Mouse (Mus musculus) embryonic facial prominence, embryonic 12.5 days (tissue): Measurements from ENCODE around the gene Pla2g6. TPM values are rescaled to one million over a fixed set of nuclear protein-coding genes. Genes with fewer than 3 reads are reported as not detected.
A peak's percentile ranks its signal among the peaks of the same experiment; 100 is the strongest.

Experiments
- ATAC-seq: fragments of 200-750 bp; cut with Nextera tagmentation; 2 replicates; pipeline ENCODE4 v1.8.0; 2017; ENCODE audit not compliant: insufficient number of reproducible peaks, insufficient read depth, low FRiP score, low TSS enrichment
- H3K27ac ChIP-seq: fragments of 300-500 bp; sonication (generic); 2 replicates; pipeline ENCODE4 v1.5.1; 2016; ENCODE audit warnings: mild to moderate bottlenecking
- H3K27me3 ChIP-seq: fragments of 300-500 bp; sonication (generic); 2 replicates; pipeline ENCODE4 v1.6.1; 2016; ENCODE audit warnings: mild to moderate bottlenecking, moderate library complexity
- H3K36me3 ChIP-seq: fragments of 300-500 bp; sonication (generic); 2 replicates; pipeline ENCODE4 v1.6.1; 2016; ENCODE audit warnings: mild to moderate bottlenecking
- H3K4me1 ChIP-seq: fragments of 300-500 bp; sonication (generic); 2 replicates; pipeline ENCODE4 v1.6.1; 2016
- H3K4me2 ChIP-seq: fragments of 300-500 bp; sonication (generic); replicated peaks from 2 replicates; pipeline ENCODE4 v1.6.1; 2016; ENCODE audit warnings: mild to moderate bottlenecking, moderate library complexity
- H3K4me3 ChIP-seq: fragments of 300-500 bp; sonication (generic); 2 replicates; pipeline ENCODE4 v1.5.1; 2016; ENCODE audit warnings: mild to moderate bottlenecking
- H3K9ac ChIP-seq: fragments of 300-500 bp; sonication (generic); 2 replicates; pipeline ENCODE4 v1.6.1; 2016; ENCODE audit warnings: mild to moderate bottlenecking, moderate library complexity
- H3K9me3 ChIP-seq: fragments of 300-500 bp; sonication (generic); 2 replicates; pipeline ENCODE4 v1.6.1; 2016; ENCODE audit warnings: mild to moderate bottlenecking, moderate library complexity
- WGBS: fragments of 180-500 bp; shearing (Covaris S2); methylation state at CpG from one replicate; pipeline ENCODE4 v1.1.7; 2016; 5-methylcytosine and 5-hydroxymethylcytosine counted together
- polyA plus RNA-seq: library from polyadenylated mRNA; unstranded; fragments of >200 nt; fragmentation: Nextera tagmentation; extraction: Ambion mirVana; gene quantifications from 2 replicates; pipeline ENCODE4 v1.2.1, GENCODE M21; 2016

The Pla2g6 gene
- polyA plus RNA-seq: 13.3 and 15.4 TPM in 2 replicates

GRCm38 (mm10) chr15:79328058-79328938 is at the start of gene Pla2g6:
TSS of gene Pla2g6 (minus strand) at chr15:79328390.
- Histone ChIP-seq H3K4me3 (peak within 1 kb of the TSS; percentile 53), H3K27me3 (no peaks in the 10 kb centered on the region), H3K4me2 (peak within 1 kb of the TSS; percentile 77), H3K36me3 (no peaks in the 10 kb centered on the region), H3K4me1 (peaks cover 33% of the 10 kb centered on the region), H3K9me3 (no peaks in the 10 kb centered on the region), H3K9ac (peak within 1 kb of the TSS; percentile 53), H3K27ac (peak within 1 kb of the TSS; percentile 82)
- 4% methylated on average over 46 of the region's 46 CpGs for WGBS
- peak; percentile 97 for ATAC-seq

- no peak for ATAC-seq
- Histone ChIP-seq H3K27me3 (no peaks in the 10 kb centered on the region), H3K9me3 (no peaks in the 10 kb centered on the region), H3K27ac (no peak overlapping the region), H3K36me3 (peaks cover 48% of the 10 kb centered on the region), H3K4me1 (no peaks in the 10 kb centered on the region), H3K4me2 (no peak overlapping the region), H3K4me3 (no peak overlapping the region), H3K9ac (no peak overlapping the region)
- 75% methylated on average over 6 of the region's 6 CpGs for WGBS
These were observed 49.5 kb upstream of the Pla2g6 start for GRCm38 (mm10) chr15:79377681-79378080.

DNA sequence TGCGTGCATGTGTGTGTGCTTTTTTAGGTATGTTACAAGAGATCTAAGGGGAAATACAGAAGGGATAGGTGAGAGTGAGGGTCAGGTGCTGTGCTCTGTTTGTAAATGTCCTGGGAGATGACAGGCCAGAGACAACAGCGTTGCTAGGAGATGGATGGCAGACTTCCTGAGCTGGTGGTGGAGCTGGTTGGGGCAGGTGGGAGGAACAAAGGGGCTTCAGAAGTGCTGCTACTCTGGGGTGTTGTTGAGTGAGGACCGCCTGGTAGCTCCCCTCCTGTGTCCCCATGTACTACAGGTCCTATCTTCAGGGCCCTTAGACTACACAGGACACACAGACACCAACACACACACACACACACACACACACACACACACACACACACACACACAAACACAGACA is 46.6 kb upstream of the Pla2g6 start:
- no peak overlapping the region for H3K4me2 ChIP-seq
- no peak overlapping the region for H3K9ac ChIP-seq
- ATAC-seq: no peak
- peaks cover 61% of the 10 kb centered on the region for H3K36me3 ChIP-seq
- H3K9me3 ChIP-seq: no peaks in the 10 kb centered on the region
- 60% methylated on average over 3 of the region's 3 CpGs for WGBS
- H3K4me3 ChIP-seq: no peak overlapping the region
- H3K27ac ChIP-seq: no peak overlapping the region
- H3K4me1 ChIP-seq: no peaks in the 10 kb centered on the region
- no peaks in the 10 kb centered on the region for H3K27me3 ChIP-seq

DNA sequence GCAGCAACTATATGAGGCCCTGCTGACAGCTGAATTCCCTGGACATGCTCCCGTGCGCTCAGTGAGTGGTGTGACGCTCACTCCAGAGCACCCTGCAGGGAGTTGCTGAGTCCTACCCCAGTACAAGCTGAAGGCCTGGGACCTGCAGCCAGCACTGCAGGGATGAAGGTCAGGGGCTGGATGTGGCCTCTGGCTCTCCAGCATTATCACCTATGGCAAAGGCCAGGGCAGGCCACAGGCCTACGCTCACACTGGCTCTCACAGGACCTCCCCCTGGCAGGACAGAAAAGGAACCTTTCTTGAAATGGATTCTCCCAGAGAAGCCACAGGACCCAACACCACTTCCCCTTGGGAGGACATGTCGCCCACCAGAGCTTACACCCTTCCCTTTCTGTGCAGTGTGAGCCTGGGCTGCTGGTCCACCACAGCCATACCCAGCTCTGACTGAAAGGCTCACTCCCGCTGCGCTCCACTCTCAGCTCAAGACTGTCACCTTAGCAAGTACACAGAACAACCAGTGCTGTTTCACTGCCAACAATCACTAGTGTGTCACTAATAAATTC is 42.2 kb upstream of the Pla2g6 start:
- H3K27me3 ChIP-seq: no peaks in the 10 kb centered on the region
- no peak overlapping the region for H3K4me3 ChIP-seq
- 77% methylated on average over 7 of the region's 7 CpGs for WGBS
- no peaks in the 10 kb centered on the region for H3K9me3 ChIP-seq
- H3K4me2 ChIP-seq: no peak overlapping the region
- no peak overlapping the region for H3K9ac ChIP-seq
- H3K27ac ChIP-seq: no peak overlapping the region
- peaks cover 71% of the 10 kb centered on the region for H3K36me3 ChIP-seq
- peaks cover 5% of the 10 kb centered on the region; the same call in 1 of the 2 replicates for H3K4me1 ChIP-seq
- no peak for ATAC-seq

- no peaks in the 10 kb centered on the region for H3K9me3 ChIP-seq
- no peak overlapping the region for H3K4me2 ChIP-seq
- no peak for ATAC-seq
- 57% methylated on average over 15 of the region's 15 CpGs for WGBS
- H3K4me1 ChIP-seq: peaks cover 5% of the 10 kb centered on the region; the same call in 1 of the 2 replicates
- no peaks in the 10 kb centered on the region for H3K27me3 ChIP-seq
- H3K36me3 ChIP-seq: peaks cover 77% of the 10 kb centered on the region
- no peak overlapping the region for H3K9ac ChIP-seq
- no peak overlapping the region for H3K4me3 ChIP-seq
- no peak overlapping the region for H3K27ac ChIP-seq
These were observed 41.5 kb upstream of the Pla2g6 start for GRCm38 (mm10) chr15:79369452-79370280.

DNA sequence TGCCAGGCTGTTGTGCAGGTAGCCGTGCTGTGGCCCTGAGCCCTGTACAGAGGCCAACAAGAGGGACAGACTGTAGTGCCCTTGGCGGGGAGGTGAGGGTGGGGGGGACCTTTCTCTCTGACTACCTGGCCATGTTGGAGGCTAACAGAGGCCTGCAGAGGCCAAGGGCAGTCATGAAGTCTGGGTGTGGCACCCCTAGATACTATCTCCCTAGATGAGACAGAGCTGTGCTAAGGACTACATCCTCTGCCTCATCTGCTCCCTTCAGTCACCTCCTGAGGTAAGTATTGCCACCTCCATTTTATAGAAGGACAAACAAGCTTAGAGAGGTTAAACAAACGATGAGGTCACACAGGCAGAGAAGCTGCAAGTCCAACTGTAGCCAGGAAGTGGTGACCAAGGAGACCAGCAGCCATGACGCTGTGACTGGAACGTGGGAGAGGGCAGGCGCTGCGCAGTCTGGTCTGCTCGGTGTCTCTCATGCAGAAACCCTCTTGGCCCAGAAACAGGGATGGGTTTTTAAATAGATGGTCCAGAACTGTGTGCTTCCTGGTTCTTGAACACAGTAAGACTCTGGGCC is 40.8 kb upstream of the Pla2g6 start:
- Histone ChIP-seq H3K4me3 (no peak overlapping the region), H3K4me1 (peaks cover 5% of the 10 kb centered on the region; the same call in 1 of the 2 replicates), H3K36me3 (peaks cover 80% of the 10 kb centered on the region), H3K9me3 (no peaks in the 10 kb centered on the region), H3K4me2 (no peak overlapping the region), H3K27me3 (no peaks in the 10 kb centered on the region), H3K9ac (no peak overlapping the region), H3K27ac (0 out of 2 replicates have a peak overlapping the region, but pooled peaks have one; percentile 30)
- ATAC-seq: no peak
- 77% methylated on average over 8 of the region's 8 CpGs for WGBS

DNA sequence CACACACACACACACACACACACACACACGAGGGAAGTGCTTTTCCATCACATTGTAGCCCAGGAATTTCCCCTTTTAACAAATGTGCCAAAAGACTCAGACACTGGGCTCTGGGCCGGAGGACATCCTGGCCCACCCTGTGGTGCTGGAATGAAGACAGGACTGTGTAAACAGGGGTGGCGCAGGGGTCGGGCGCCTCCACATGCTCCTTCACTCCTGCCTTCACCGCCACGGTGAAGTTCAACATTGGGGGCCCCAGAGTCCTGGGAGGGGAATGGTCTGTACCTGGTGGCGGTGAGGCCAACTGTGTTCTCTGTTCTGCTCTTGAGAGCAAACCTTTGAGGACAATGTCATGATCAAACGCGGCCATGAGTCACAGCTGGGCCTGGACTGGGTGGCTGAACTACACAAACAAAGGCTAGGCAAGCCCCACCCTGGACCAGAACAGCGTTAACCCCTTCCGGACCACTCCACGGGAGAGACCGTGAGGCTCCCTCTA is 40.2 kb upstream of the Pla2g6 start:
- H3K4me3 ChIP-seq: no peak overlapping the region
- H3K4me2 ChIP-seq: no peak overlapping the region
- H3K4me1 ChIP-seq: peaks cover 5% of the 10 kb centered on the region; the same call in 1 of the 2 replicates
- H3K27ac ChIP-seq: 0 out of 2 replicates have a peak overlapping the region, but pooled peaks have one; percentile 30
- no peaks in the 10 kb centered on the region for H3K27me3 ChIP-seq
- WGBS: 67% methylated on average over 14 of the region's 14 CpGs
- no peaks in the 10 kb centered on the region for H3K9me3 ChIP-seq
- ATAC-seq: no peak
- no peak overlapping the region for H3K9ac ChIP-seq
- H3K36me3 ChIP-seq: peaks cover 81% of the 10 kb centered on the region

GRCm38 (mm10) chr15:79366402-79366801 is 38.2 kb upstream of the Pla2g6 start:
- Histone ChIP-seq H3K4me1 (peaks cover 5% of the 10 kb centered on the region; the same call in 1 of the 2 replicates), H3K4me2 (no peak overlapping the region), H3K9ac (no peak overlapping the region), H3K27me3 (no peaks in the 10 kb centered on the region), H3K4me3 (no peak overlapping the region), H3K9me3 (no peaks in the 10 kb centered on the region), H3K36me3 (peaks cover 85% of the 10 kb centered on the region), H3K27ac (no peak overlapping the region)
- no peak for ATAC-seq
- WGBS: 93% methylated on average over 5 of the region's 5 CpGs

DNA sequence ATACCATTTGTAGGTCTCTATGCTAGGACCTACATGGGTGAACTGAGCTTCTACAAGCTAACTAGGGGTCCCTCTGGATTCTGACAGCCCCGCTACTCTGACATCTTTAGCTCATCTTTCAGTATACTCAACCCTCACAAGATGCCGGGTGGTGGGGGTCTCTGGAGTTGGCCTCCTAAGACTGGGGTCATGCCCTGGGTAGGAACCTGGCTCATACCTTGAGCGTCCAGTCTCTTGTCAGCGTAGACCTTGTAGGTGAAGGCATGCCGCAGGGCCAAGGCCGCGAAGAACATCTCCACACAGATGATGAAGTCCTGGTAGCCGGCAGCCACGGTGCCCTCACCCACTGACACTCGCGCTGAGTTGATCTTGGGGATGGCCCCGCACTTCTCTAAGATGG is 36.9 kb upstream of the Pla2g6 start:
- Histone ChIP-seq H3K9ac (no peak overlapping the region), H3K4me1 (peaks cover 10% of the 10 kb centered on the region), H3K4me3 (no peak overlapping the region), H3K27ac (0 out of 2 replicates have a peak overlapping the region, but pooled peaks have one; percentile 36), H3K4me2 (no peak overlapping the region), H3K9me3 (no peaks in the 10 kb centered on the region), H3K36me3 (peaks cover 89% of the 10 kb centered on the region), H3K27me3 (no peaks in the 10 kb centered on the region)
- 95% methylated on average over 12 of the region's 12 CpGs for WGBS
- ATAC-seq: no peak

- Histone ChIP-seq H3K9ac (no peak overlapping the region), H3K4me2 (no peak overlapping the region), H3K36me3 (peaks cover 80% of the 10 kb centered on the region), H3K4me3 (no peak overlapping the region), H3K27me3 (no peaks in the 10 kb centered on the region), H3K4me1 (peaks cover 16% of the 10 kb centered on the region), H3K9me3 (no peaks in the 10 kb centered on the region), H3K27ac (no peak overlapping the region)
- 44% methylated on average over 6 of the region's 6 CpGs for WGBS
- ATAC-seq: no peak
These were observed 35.9 kb upstream of the Pla2g6 start for GRCm38 (mm10) chr15:79364120-79364519.

DNA sequence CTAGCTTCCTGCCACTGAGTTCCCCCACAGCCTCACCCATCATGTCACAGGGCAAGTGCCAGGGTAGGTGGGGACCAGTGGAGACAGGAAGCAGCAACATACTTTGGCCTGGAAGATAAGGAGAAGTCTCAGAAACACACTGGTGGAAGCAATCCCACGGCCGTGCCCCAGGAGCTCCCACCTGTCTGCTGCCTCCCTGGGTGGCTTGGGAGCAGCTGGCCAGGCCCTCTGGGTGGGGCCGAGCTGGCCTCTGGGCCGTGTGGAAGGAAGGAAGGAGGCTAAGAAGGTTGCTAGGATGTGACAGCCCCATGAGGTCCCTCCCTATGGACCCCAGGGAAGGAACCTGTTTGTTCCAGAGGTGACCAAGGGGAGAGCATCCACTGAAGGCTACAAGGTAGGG is 32.8 kb upstream of the Pla2g6 start:
- WGBS: 73% methylated on average over 4 of the region's 4 CpGs

More for the DNA sequence above, 32.8 kb upstream of the Pla2g6 start:
- Histone ChIP-seq H3K9me3 (no peaks in the 10 kb centered on the region), H3K4me2 (no peak overlapping the region), H3K27ac (no peak overlapping the region; the same call in 1 of the 2 replicates), H3K4me1 (peaks cover 28% of the 10 kb centered on the region), H3K4me3 (no peak overlapping the region), H3K9ac (no peak overlapping the region), H3K36me3 (peaks cover 51% of the 10 kb centered on the region), H3K27me3 (peaks cover 9% of the 10 kb centered on the region; the same call in 1 of the 2 replicates)
- ATAC-seq: no peak
